Mouse (Mus musculus) olfactory bulb, adult 2 months (tissue): ENCODE results near the gene Olfr453.

Source experiments
- CTCF ChIP-seq: fragments of 200-500 bp; IDR thresholded peaks from 2 replicates; pipeline ENCODE4 v1.5.1; 2012; ENCODE audit warnings: low read depth, mild to moderate bottlenecking, low read length, moderate library complexity; ENCODE audit not compliant: insufficient read depth
- POLR2A ChIP-seq: fragments of 200-500 bp; IDR thresholded peaks from 2 replicates; pipeline ENCODE4 v1.6.1; 2012; ENCODE audit warnings: mild to moderate bottlenecking, low read depth, low read length, moderate library complexity; ENCODE audit not compliant: insufficient read depth

- TF ChIP-seq POLR2A (no peak), CTCF (no peak)
These were observed at the start of gene Olfr453 for GRCm38 (mm10) chr6:42739071-42739470.
